Comparison of ENCODE assay signal across 7 mouse cellular contexts in the genomic region with DNA sequence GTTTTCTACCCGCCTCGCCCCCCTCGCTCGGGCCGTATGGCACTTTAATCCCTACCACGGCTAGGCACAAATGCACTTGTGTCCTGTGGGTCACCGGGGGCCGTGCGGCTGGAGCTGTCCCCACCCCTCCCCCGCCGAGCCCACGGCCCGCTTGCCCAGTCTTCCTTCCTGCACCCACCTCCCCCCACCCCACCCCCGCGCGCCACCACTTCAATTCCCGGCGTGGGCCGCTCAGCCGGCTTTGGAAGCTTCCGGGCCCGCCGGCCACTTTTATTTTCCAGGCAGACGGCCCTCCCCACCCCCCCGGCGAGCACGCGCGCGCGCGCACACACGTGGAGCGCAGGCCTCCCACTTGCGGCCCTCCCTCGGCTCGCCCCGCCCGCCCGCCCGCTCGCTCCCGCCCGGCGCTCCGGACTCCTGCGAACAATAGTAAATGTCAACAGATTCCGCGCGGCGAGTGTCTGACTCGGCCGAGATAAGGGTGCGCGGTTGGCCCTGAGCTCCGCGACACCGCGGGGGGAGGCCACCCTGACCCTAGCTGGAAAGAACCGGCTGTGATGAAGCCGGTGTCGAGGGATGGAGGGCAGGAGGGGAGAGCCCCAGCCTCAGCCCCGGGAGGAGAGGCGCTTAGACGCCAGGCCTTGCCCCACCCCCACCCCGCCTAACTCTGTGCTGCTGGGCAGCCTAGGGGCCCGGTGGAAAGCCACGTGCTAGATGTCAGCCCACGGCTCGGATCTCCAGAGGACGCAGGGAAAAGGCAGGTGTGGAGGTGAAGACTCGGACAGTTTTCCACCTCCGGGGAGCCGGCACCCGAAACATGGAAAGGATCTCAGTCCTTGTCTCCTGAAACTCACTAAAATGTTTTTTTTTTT.
DNase-seq lines count a peak whose midpoint lies in the region; ATAC-seq and TF ChIP-seq lines count a peak whose summit lies in the region.

No protein-coding gene starts in this region.

- H3K4me3 ChIP-seq in forebrain, embryonic 16.5 days (replicated peaks; ENCODE audit: low read length), result peak overlapping the region; percentile 47
- H3K4me3 ChIP-seq in hindbrain, embryonic 11.5 days (ENCODE audit: low read depth, low read length), result peak overlapping the region; percentile 28
- H3K4me3 ChIP-seq in limb, embryonic 14.5 days (replicated peaks; ENCODE audit: low read length), result peak overlapping the region; percentile 39
- peak overlapping the region; percentile 41 for H3K4me3 ChIP-seq in midbrain, embryonic 15.5 days
- H3K4me3 ChIP-seq in stomach, embryonic 14.5 days (ENCODE audit: low read depth, low read length), result peak overlapping the region; percentile 36

- WGBS in forebrain, embryonic 16.5 days, result 3% methylated on average over 53 of the region's 75 CpGs
- 1% methylated on average over 37 of the region's 75 CpGs for WGBS in hindbrain, embryonic 11.5 days
- 5% methylated on average over 44 of the region's 75 CpGs for WGBS in limb, embryonic 14.5 days
- 1% methylated on average over 68 of the region's 75 CpGs for WGBS in midbrain, embryonic 15.5 days
- WGBS in stomach, embryonic 14.5 days, result 5% methylated on average over 67 of the region's 75 CpGs

- H3K4me1 ChIP-seq in forebrain, embryonic 16.5 days (replicated peaks; ENCODE audit: control insufficient read depth, insufficient read depth, low read length), result peaks cover 44% of the 10 kb centered on the region
- peaks cover 6% of the 10 kb centered on the region; the same call in 1 of the 2 replicates for H3K4me1 ChIP-seq in hindbrain, embryonic 11.5 days (replicated peaks; ENCODE audit: control insufficient read depth, insufficient read depth, low read length)
- peaks cover 15% of the 10 kb centered on the region for H3K4me1 ChIP-seq in limb, embryonic 14.5 days (ENCODE audit: control insufficient read depth, insufficient read depth, low read length)
- H3K4me1 ChIP-seq in midbrain, embryonic 15.5 days, result peaks cover 30% of the 10 kb centered on the region
- H3K4me1 ChIP-seq in stomach, embryonic 14.5 days (ENCODE audit: control insufficient read depth, insufficient read depth, low read length), result peaks cover 3% of the 10 kb centered on the region; the same call in 1 of the 2 replicates

- in situ Hi-C loops in Patski (cut with MboI; ENCODE audit: low pct_unique_long_range_greater_than_20kb), result no loop called here

- no peak for TF ChIP-seq POLR2A in limb, embryonic 14.5 days (IDR thresholded peaks at IDR 0.05; ENCODE audit: borderline replicate concordance, extremely low read depth, insufficient read depth, insufficient read length)

- H3K27ac ChIP-seq in forebrain, embryonic 16.5 days (ENCODE audit: low read length), result peak overlapping the region; percentile 95
- H3K27ac ChIP-seq in hindbrain, embryonic 11.5 days (ENCODE audit: low read depth, low read length), result peak overlapping the region; percentile 96
- H3K27ac ChIP-seq in limb, embryonic 14.5 days (replicated peaks; ENCODE audit: low read depth, low read length), result peak overlapping the region; percentile 79
- peak overlapping the region; percentile 92 for H3K27ac ChIP-seq in midbrain, embryonic 15.5 days
- peak overlapping the region; percentile 84 for H3K27ac ChIP-seq in stomach, embryonic 14.5 days (ENCODE audit: low read length)

- no peak for TF ChIP-seq CTCF in Patski (IDR thresholded peaks at IDR 0.05)

- H3K9ac ChIP-seq in forebrain, embryonic 16.5 days (replicated peaks; ENCODE audit: low read depth, low read length), result peak overlapping the region; percentile 82
- H3K9ac ChIP-seq in hindbrain, embryonic 11.5 days (ENCODE audit: low read depth, low read length), result peak overlapping the region; percentile 61
- H3K9ac ChIP-seq in limb, embryonic 14.5 days (ENCODE audit: low read depth, low read length, severe bottlenecking), result peak overlapping the region; percentile 51
- H3K9ac ChIP-seq in midbrain, embryonic 15.5 days, result peak overlapping the region; percentile 48
- peak overlapping the region; percentile 45 for H3K9ac ChIP-seq in stomach, embryonic 14.5 days (replicated peaks; ENCODE audit: low read depth, low read length)

- DNase-seq in Patski (ENCODE audit: low read depth, low spot score), result no peak
- DNase-seq in cerebellum, adult 11 months, result peak; percentile 31
- peak; percentile 79 for DNase-seq in hindbrain, embryonic 11.5 days (ENCODE audit: low spot score)
- peak; percentile 31 for DNase-seq in limb, embryonic 14.5 days (ENCODE audit: low spot score)

- H3K4me2 ChIP-seq in forebrain, embryonic 16.5 days (ENCODE audit: low read length), result peak overlapping the region; percentile 72
- H3K4me2 ChIP-seq in hindbrain, embryonic 11.5 days (replicated peaks; ENCODE audit: low read depth, low read length), result peak overlapping the region; percentile 66
- peak overlapping the region; percentile 67 for H3K4me2 ChIP-seq in limb, embryonic 14.5 days (replicated peaks; ENCODE audit: low read depth, low read length, severe bottlenecking)
- H3K4me2 ChIP-seq in midbrain, embryonic 15.5 days, result peak overlapping the region; percentile 67
- H3K4me2 ChIP-seq in stomach, embryonic 14.5 days (replicated peaks; ENCODE audit: low read depth, low read length), result peak overlapping the region; percentile 69

- CTCF ChIA-PET in Patski (lab: Charles Lee), result no interaction called here

- peak; percentile 40 for ATAC-seq in Patski
- peak; percentile 39 for ATAC-seq in forebrain, embryonic 16.5 days
- peak; percentile 81 for ATAC-seq in hindbrain, embryonic 11.5 days (ENCODE audit: low FRiP score)
- ATAC-seq in limb, embryonic 14.5 days (ENCODE audit: low FRiP score, low read depth), result peak; percentile 59
- peak; percentile 68 for ATAC-seq in midbrain, embryonic 15.5 days (replicated peaks)
- peak; percentile 70 for ATAC-seq in stomach, embryonic 14.5 days (ENCODE audit: insufficient number of reproducible peaks, insufficient read depth, low FRiP score, low read depth)

- peaks cover 22% of the 10 kb centered on the region for H3K27me3 ChIP-seq in Patski
- peaks cover 5% of the 10 kb centered on the region; the same call in 1 of the 2 replicates for H3K27me3 ChIP-seq in forebrain, embryonic 16.5 days (replicated peaks; ENCODE audit: control insufficient read depth, insufficient read depth, low read length)
- H3K27me3 ChIP-seq in hindbrain, embryonic 11.5 days (ENCODE audit: control insufficient read depth, insufficient read depth, low read length), result peaks cover 39% of the 10 kb centered on the region
- H3K27me3 ChIP-seq in limb, embryonic 14.5 days (ENCODE audit: control insufficient read depth, insufficient read depth, low read length), result peaks cover 17% of the 10 kb centered on the region
- H3K27me3 ChIP-seq in midbrain, embryonic 15.5 days (replicated peaks), result peaks cover 24% of the 10 kb centered on the region
- H3K27me3 ChIP-seq in stomach, embryonic 14.5 days (ENCODE audit: control insufficient read depth, insufficient read depth, low read length), result 0 out of 2 replicates have a peak, but pooled peaks cover 2% of the 10 kb centered on the region

- H3K9me3 ChIP-seq in forebrain, embryonic 16.5 days (ENCODE audit: control insufficient read depth, low read length), result no peaks in the 10 kb centered on the region
- H3K9me3 ChIP-seq in hindbrain, embryonic 11.5 days (ENCODE audit: control insufficient read depth, low read length), result no peaks in the 10 kb centered on the region
- no peaks in the 10 kb centered on the region for H3K9me3 ChIP-seq in limb, embryonic 14.5 days (ENCODE audit: control insufficient read depth, low read length)
- no peaks in the 10 kb centered on the region for H3K9me3 ChIP-seq in midbrain, embryonic 15.5 days
- H3K9me3 ChIP-seq in stomach, embryonic 14.5 days (ENCODE audit: control insufficient read depth, low read depth, low read length), result no peaks in the 10 kb centered on the region

- POLR2A ChIA-PET in Patski (lab: Charles Lee), result interaction anchor here (0.5 to 0.8 kb wide), 4 partner anchors 55 to 419 kb away, joined by 3 to 8 read pairs (median 4); no protein-coding TSS in a partner anchor

- H3K36me3 ChIP-seq in forebrain, embryonic 16.5 days (ENCODE audit: control insufficient read depth, insufficient read depth), result no peaks in the 10 kb centered on the region
- no peaks in the 10 kb centered on the region for H3K36me3 ChIP-seq in hindbrain, embryonic 11.5 days (ENCODE audit: control insufficient read depth, insufficient read depth, low read length)
- no peaks in the 10 kb centered on the region for H3K36me3 ChIP-seq in limb, embryonic 14.5 days (ENCODE audit: control insufficient read depth, insufficient read depth, low read length)
- no peaks in the 10 kb centered on the region for H3K36me3 ChIP-seq in midbrain, embryonic 15.5 days (replicated peaks)
- no peaks in the 10 kb centered on the region for H3K36me3 ChIP-seq in stomach, embryonic 14.5 days (ENCODE audit: control insufficient read depth, insufficient read depth, low read length)
